Mouse (Mus musculus): ENCODE results near the gene Cntrl.

Gene Cntrl

GRCm38 (mm10) chr2:35109141-35109923 is at the start of gene Cntrl:
TSS of gene Cntrl (plus strand) at chr2:35109492.
- peak; percentile 94 to 97 for DNase-seq

- no peak for DNase-seq
Measured at GRCm38 (mm10) chr2:35060256-35060655, 49.0 kb upstream of the Cntrl start.

- DNase-seq, result no peak
Measured at GRCm38 (mm10) chr2:35060897-35061296, 48.4 kb upstream of the Cntrl start.

- no peak for DNase-seq
Measured at GRCm38 (mm10) chr2:35061338-35061737, 48.0 kb upstream of the Cntrl start, which contains the start of gene Hc. TSS of gene Hc (minus strand) at chr2:35061438.

- DNase-seq, result no peak
Measured at GRCm38 (mm10) chr2:35063333-35064030, 45.8 kb upstream of the Cntrl start.

- no peak for DNase-seq
Measured at GRCm38 (mm10) chr2:35066525-35067082, 42.7 kb upstream of the Cntrl start.

- no peak for DNase-seq
Measured at GRCm38 (mm10) chr2:35067117-35067516, 42.2 kb upstream of the Cntrl start.

- DNase-seq, result no peak
Measured at GRCm38 (mm10) chr2:35069124-35069523, 40.2 kb upstream of the Cntrl start.

GRCm38 (mm10) chr2:35070275-35070674 is 39.0 kb upstream of the Cntrl start:
- no peak for DNase-seq

GRCm38 (mm10) chr2:35072547-35072946 is 36.7 kb upstream of the Cntrl start:
- no peak for DNase-seq

- no peak for DNase-seq
Measured at GRCm38 (mm10) chr2:35074328-35074727, 35.0 kb upstream of the Cntrl start.

GRCm38 (mm10) chr2:35079166-35079565 is 30.1 kb upstream of the Cntrl start:
- no peak for DNase-seq

GRCm38 (mm10) chr2:35087418-35087817 is 21.9 kb upstream of the Cntrl start:
- DNase-seq, result no peak

- DNase-seq, result no peak
Measured at GRCm38 (mm10) chr2:35100529-35100928, 8.8 kb upstream of the Cntrl start.

GRCm38 (mm10) chr2:35101443-35101842 is 7.8 kb upstream of the Cntrl start, which contains the start of gene AI182371:
TSS of gene AI182371 (minus strand) at chr2:35101543.
- DNase-seq, result no peak

- no peak for DNase-seq
Measured at GRCm38 (mm10) chr2:35102777-35103176, 6.5 kb upstream of the Cntrl start.

GRCm38 (mm10) chr2:35103558-35103957 is 5.7 kb upstream of the Cntrl start:
- DNase-seq, result no peak

- DNase-seq, result no peak
Measured at GRCm38 (mm10) chr2:35104843-35105242, 4.4 kb upstream of the Cntrl start.

GRCm38 (mm10) chr2:35107984-35108635 is 1.2 kb upstream of the Cntrl start:
- DNase-seq, result peak in 1 of 2 experiments; percentile 22

- DNase-seq, result peak in 1 of 2 experiments; percentile 22
Measured at GRCm38 (mm10) chr2:35108712-35109111, 580 bp upstream of the Cntrl start.

- DNase-seq, result no peak
Measured at GRCm38 (mm10) chr2:35109924-35110304, 622 bp downstream of the Cntrl start.

- DNase-seq, result no peak
Measured at GRCm38 (mm10) chr2:35110521-35110920, 1.2 kb downstream of the Cntrl start.

- no peak for DNase-seq
Measured at GRCm38 (mm10) chr2:35124716-35125115, 15.4 kb downstream of the Cntrl start.

All from spleen, adult 18-20 months (tissue).